Mouse (Mus musculus) thymus, adult 2 months (tissue): ENCODE data around the gene Memo1.
"Not testable (repeated sequence)": the region's sequence is repeated elsewhere in the genome, so short reads cannot be mapped to it uniquely, and the experiment has no call there.

ENCODE experiments used
- CTCF ChIP-seq: fragments of 200-500 bp; IDR thresholded peaks from 2 replicates; pipeline ENCODE4 v1.5.1; 2012; ENCODE audit warnings: mild to moderate bottlenecking, control low read depth, low read length, moderate library complexity, borderline replicate concordance; ENCODE audit not compliant: control insufficient read depth, poor library complexity, insufficient read depth; ENCODE audit errors: extremely low read depth
- POLR2A ChIP-seq: fragments of 200-500 bp; IDR thresholded peaks from 2 replicates; pipeline ENCODE4 v1.6.1; 2012; ENCODE audit warnings: mild to moderate bottlenecking, low read length, control low read depth, moderate library complexity; ENCODE audit not compliant: control insufficient read depth, poor library complexity, insufficient read depth; ENCODE audit errors: extremely low read depth

DNA sequence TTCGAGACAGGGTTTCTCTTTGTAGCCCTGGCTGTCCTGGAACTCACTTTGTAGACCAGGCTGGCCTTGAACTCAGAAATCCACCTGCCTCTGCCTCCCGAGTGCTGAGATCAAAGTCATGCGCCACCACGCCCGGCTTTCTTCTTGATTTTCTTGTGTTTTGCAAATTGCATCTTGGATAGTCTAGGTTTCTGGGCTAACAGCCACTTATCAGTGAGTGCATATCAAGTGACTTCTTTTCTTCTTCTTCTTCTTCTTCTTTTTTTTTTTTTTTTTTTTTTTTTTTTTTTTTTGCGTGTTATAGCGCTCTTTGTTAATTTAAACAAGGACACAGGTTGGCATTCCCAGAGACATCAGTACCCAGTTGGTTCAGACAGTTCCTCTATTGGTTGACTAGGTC, 31.9 kb upstream of the Memo1 start:
- TF ChIP-seq POLR2A, CTCF: not testable (repeated sequence)
